Mouse (Mus musculus) right cerebral cortex, postnatal 14 days (tissue): ENCODE measurements around the gene Nck2.

ENCODE experiments used
- DNase-seq: peaks from one replicate; pipeline ENCODE4 v3.0.0; 2022

Gene Nck2

GRCm38 (mm10) chr1:43470421-43471179 is 26.2 kb downstream of the Nck2 start:
- no peak for DNase-seq

GRCm38 (mm10) chr1:43471180-43472045 is 27.0 kb downstream of the Nck2 start:
- DNase-seq = no peak

- no peak for DNase-seq
Observed at GRCm38 (mm10) chr1:43472046-43472649, 27.8 kb downstream of the Nck2 start.

GRCm38 (mm10) chr1:43473734-43474534 is 29.6 kb downstream of the Nck2 start:
- DNase-seq = peak; percentile 75

GRCm38 (mm10) chr1:43474535-43475409 is 30.4 kb downstream of the Nck2 start:
- DNase-seq = no peak

- DNase-seq = no peak
Observed at GRCm38 (mm10) chr1:43477954-43478353, 33.6 kb downstream of the Nck2 start.

- no peak for DNase-seq
Observed at GRCm38 (mm10) chr1:43485204-43485603, 40.8 kb downstream of the Nck2 start.

GRCm38 (mm10) chr1:43486500-43486899 is 42.1 kb downstream of the Nck2 start:
- no peak for DNase-seq

GRCm38 (mm10) chr1:43486956-43487722 is 42.8 kb downstream of the Nck2 start:
- DNase-seq = no peak

GRCm38 (mm10) chr1:43489311-43489710 is 44.9 kb downstream of the Nck2 start:
- DNase-seq = no peak

GRCm38 (mm10) chr1:43491506-43492269 is 47.3 kb downstream of the Nck2 start:
- DNase-seq = no peak

- no peak for DNase-seq
Observed at GRCm38 (mm10) chr1:43492803-43493437, 48.5 kb downstream of the Nck2 start.

- DNase-seq = no peak
Observed at GRCm38 (mm10) chr1:43496051-43496450, 51.7 kb downstream of the Nck2 start.

- DNase-seq = no peak
Observed at GRCm38 (mm10) chr1:43496993-43497392, 52.6 kb downstream of the Nck2 start.

- DNase-seq = no peak
Observed at GRCm38 (mm10) chr1:43497951-43498350, 53.6 kb downstream of the Nck2 start.

- no peak for DNase-seq
Observed at GRCm38 (mm10) chr1:43500121-43500520, 55.7 kb downstream of the Nck2 start.

- DNase-seq = no peak
Observed at GRCm38 (mm10) chr1:43501143-43501919, 57.0 kb downstream of the Nck2 start.

- DNase-seq = no peak
Observed at GRCm38 (mm10) chr1:43501920-43502791, 57.8 kb downstream of the Nck2 start.
